Mouse (Mus musculus) spleen, postnatal 10 days (tissue): Measurements from ENCODE around the gene Cdipt.

ENCODE experiments used
- DNase-seq, 2 experiments: peaks; one replicate each; pipeline ENCODE4 v3.0.0; 2021 to 2022; ENCODE audit warnings: low spot score in 2 of 2

Gene Cdipt

GRCm38 (mm10) chr7:126975950-126976866, 494 bp downstream of the Cdipt start, which contains the start of gene Cdiptos:
Gene Cdiptos, minus strand, starts transcription at chr7:126976098.
- DNase-seq = peak; percentile 95 to 98

- DNase-seq = peak in 1 of 2 experiments; percentile 49
Observed at GRCm38 (mm10) chr7:126976878-126977459, 1.3 kb downstream of the Cdipt start.

DNA sequence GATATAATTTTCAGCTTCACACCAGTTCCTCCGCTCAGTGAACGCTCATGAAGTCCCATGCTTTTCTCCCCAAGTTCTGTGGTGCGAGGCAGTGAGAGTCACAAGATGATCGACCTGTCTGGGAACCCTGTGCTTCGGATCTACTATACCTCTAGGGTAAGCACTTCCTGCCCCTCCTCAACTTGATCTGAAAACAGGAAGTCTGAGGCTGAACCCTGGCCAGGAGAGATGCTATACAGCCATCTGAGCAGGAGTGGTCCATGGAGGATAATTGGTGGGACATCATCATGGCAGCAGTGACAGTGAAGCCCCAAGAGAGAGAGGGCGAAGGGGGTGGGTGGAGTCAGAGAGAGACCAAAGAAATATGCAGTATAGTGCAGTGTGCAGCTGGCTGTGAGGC, 3.1 kb downstream of the Cdipt start:
- no peak for DNase-seq

- DNase-seq = no peak
Observed at GRCm38 (mm10) chr7:126981601-126982000, 5.9 kb downstream of the Cdipt start.

DNA sequence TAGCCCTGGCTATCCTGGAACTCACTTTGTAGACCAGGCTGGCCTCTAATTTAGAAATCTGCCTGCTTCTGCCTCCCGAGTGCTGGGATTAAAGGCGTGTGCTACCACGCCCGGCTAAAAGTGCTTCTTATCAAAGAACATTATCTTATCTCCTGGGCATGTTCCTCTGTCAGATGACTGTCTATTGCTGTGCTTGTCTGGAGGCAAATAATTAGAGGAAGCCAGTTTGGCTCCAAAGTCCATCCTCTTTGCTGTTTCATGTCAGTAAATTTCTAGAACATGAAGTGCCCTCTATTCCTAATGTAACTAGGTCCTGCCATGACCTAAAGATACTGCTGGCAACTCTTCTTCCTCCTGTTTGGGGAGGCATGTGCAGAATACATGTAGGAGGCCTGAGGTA, 6.3 kb downstream of the Cdipt start:
- no peak for DNase-seq

GRCm38 (mm10) chr7:126983113-126983512, 7.4 kb downstream of the Cdipt start:
- DNase-seq = no peak

GRCm38 (mm10) chr7:126984667-126985444, 9.1 kb downstream of the Cdipt start:
- no peak for DNase-seq

- no peak for DNase-seq
Observed at GRCm38 (mm10) chr7:126986319-126986718, 10.6 kb downstream of the Cdipt start.

DNA sequence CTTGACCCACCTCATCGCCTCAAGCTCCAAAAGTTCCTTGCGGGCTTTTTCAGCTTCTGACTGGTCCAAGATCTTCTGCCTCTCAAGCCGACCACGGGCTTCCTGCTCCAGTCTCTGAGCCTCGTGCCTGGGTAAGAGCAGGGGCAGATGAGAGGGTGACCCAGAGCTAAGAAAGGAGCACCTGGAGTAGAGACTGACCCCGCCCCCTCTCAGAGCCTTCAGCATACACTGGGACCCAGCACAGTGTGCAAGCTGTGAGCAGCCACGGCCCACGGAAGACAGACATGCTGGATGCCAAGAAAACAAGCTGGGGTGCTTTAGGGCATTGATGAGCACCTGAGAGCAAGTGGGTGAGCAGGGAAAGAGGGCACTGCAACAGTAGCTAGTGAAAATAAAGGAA, 13.1 kb downstream of the Cdipt start:
- DNase-seq = no peak

DNA sequence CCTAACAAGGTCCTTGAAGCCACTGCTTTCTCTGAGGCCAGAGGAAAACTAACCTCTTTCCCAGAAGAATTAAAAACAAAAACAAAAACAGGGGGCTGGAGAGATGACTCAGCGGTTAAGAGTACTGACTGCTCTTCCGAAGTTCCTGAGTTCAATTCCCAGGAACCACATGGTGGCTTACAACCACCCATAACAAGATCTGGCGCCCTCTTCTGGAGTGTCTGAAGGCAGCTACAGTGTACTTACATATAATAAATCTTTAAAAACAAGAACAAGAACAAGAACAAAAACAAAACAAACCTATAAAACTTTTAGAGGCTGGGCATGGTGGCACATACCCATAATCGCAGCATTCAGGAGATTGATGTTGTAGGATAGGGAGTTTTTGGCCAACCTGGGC, 20.7 kb downstream of the Cdipt start:
- peak in 1 of 2 experiments; percentile 31 for DNase-seq

- DNase-seq = no peak
Observed at GRCm38 (mm10) chr7:126999568-126999967, 23.9 kb downstream of the Cdipt start.

- no peak for DNase-seq
Observed at GRCm38 (mm10) chr7:127003620-127004019, 27.9 kb downstream of the Cdipt start.

- DNase-seq = no peak
Observed at GRCm38 (mm10) chr7:127004122-127004875, 28.6 kb downstream of the Cdipt start.

DNA sequence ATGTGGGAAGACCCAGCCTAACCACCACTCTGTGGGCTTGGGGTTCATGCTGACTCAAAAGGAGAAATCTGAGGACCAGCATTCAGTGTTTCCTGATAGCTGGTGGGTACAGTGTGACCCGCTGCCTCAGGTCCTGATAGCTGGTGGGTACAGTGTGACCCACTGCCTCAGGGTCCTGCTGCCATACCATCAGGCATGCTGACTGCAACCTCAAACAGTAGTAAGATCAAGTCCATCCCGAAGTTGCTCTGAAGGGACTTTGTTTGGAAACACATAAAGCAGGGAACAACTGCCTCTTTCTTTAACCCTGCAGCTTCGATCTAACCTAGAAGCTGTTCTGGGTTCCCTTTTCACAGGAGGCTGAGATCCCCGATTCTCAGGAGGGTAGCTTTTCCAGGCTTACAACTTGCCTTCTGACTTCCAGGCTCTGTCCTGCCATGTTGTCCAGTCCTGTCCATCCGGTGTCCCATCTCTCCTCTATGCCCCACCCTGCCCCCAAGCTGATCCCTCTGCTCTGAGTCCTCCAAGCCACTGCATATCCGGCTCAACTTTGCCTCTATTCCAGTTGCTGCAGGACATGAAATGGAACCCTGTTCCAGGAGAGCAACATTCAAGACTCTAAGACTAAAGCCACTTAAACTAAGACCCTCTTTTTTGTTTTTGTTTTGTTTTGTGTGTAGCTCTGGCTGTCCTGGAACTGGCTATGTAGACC, 31.8 kb downstream of the Cdipt start:
- DNase-seq = no peak

DNA sequence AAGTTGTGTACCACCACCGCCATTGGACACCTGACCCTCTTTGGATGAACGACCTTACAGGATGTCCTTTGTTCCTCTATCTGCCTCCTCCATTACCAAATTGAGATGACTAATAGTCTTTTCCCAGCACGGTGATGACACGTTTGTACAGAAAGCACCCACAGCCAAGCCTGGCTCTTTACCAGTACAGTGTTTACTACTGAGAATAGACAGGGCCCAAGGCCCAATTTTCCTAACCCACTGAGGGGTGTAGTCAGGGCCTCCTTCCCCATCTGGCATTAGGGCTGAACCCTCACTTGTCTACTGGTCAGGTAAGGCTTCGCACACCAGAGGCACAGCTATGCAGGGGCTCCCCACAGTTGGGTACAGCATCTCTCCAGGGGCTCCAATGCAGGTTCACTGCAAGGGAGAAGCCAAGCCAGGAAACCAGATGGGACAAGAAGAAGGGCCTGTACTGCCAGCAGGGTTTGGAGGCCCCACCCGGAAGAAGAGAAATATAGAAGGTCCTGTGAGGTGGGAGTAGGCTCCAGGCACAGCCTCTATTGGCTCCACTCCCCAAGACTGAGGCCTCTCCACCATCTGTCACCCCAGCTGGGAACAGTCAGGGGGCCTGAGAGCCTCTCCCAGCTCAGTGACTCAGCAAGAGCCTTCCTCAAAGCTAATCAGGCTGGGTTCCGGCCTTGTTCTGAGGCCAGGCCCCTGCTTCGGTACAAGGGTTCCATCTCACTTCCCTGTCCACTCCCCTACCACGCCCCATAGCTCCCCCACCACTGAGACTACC, 32.7 kb downstream of the Cdipt start:
- peak in 1 of 2 experiments; percentile 63 for DNase-seq

- DNase-seq = no peak
Observed at GRCm38 (mm10) chr7:127009307-127010085, 33.8 kb downstream of the Cdipt start.

- no peak for DNase-seq
Observed at GRCm38 (mm10) chr7:127011051-127011450, 35.3 kb downstream of the Cdipt start.

DNA sequence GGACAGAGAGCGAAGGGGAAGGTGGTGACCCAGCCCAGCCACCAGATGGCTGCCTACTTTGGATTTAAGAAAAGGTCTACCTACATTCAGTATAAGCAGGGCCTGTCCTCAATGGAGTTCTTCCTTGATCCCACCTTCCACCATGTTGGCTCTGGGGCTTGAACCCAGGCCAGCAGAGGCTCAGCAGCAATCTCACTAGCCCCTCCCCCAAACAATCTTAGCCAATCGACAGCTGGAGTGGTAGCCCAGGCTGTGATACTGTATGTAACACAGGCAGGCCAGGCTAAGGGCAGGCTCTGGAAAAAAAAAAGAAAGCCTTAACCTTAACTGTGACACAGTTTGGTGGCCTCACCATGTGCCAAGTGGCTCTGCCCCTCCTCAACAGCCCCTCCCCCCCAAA, 36.0 kb downstream of the Cdipt start:
- no peak for DNase-seq

DNA sequence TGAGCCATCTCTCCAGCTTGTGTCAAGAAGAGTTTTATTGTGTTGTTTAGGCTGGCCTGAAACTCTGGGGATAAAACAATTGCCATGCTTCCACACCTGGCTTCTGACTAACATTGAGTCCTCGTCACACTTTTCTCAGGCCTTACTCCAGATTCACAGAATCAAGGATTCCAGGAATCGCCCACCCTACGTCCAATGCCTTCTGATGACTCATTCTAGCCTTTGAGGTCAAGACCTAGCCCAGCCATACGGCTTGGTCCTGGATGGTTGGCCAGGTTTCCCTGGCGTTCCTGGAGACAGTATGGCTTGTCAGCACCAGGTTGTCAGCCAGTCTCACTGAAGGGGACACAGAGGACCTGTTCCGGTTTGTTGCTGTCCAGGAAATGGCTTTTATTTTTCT, 36.7 kb downstream of the Cdipt start:
- DNase-seq = no peak
